Mouse (Mus musculus) testis, postnatal 10 days (tissue): Measurements from ENCODE around the gene Cfap221.

ENCODE experiments used
- DNase-seq: peaks from one replicate; pipeline ENCODE4 v3.0.0; 2021; ENCODE audit warnings: low spot score

The Cfap221 gene

DNA sequence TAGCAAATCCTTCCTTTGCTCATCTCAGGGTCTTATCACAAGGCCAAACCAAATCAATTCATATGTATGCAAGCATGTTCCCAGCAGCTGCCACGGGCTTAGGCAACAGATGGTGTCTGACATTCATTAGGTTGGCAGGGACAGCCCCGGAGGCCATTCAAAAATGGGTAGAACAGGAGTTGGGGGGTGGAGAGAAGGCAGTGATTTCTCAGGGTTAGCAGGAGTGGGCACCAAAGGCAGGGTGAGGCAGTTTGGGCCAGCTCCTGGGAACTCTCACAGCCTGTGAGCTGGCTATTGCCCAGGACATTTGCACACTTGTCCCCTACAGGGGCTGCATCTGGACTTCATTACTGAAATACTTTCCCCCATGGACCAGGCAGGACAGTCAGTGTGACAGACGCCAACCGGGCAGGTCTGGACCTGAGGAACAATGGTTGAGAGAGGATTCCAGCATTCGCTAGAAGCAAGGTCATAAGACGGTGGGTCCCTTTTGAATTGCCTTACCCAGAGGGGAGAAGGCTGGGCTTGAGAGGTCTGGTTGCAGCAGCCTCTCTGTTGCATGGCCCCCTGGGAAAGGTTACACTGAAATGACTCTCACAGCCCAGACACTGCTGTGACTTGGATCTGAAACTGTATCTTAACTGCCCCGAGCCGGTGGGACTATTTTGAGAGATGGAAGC lies 94.3 kb downstream of the Cfap221 start:
- no peak for DNase-seq

DNA sequence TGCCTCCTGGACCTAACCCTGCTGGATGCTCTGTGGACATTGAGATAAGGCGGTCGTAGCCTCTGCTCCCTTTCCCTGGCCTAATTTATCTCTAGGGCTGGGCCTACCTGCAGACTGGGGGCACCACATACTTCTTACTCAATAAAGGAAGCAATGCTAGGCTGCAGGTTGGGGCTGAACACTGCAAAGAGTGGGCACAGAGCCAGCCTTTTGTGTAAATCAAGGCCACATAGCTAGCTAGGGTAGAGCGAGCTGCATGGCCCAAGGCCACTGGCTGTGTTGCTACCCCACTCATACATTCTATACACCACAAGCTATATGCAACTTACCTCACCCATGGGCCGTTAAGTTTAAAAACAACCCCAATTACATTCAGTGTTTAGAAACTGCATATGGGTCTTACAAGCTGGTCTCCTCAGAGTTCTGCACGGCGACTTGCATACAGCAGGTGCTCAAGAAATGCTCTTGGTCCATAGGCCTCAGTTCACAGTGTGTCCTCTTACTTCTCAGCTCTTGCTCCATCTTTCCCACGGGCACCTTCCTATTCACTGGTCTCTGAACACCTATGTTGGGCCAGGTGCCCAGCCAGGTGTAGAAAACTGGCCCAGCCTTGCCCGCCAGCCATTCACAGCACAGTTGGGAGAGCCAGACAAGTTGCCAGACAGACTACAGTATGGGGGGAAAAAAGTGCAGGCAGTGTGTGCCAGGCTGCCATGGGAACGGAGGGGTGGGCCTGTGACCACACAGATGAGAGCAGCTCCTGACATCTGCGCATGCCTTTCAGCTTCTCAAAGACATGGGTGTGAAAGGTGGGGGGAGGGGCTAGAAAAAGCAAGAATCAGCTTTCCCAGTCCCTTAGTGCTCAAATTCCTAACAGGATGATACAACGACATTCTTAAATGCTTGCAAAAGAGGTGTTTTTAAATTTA lies 97.6 kb downstream of the Cfap221 start:
- DNase-seq = no peak

DNA sequence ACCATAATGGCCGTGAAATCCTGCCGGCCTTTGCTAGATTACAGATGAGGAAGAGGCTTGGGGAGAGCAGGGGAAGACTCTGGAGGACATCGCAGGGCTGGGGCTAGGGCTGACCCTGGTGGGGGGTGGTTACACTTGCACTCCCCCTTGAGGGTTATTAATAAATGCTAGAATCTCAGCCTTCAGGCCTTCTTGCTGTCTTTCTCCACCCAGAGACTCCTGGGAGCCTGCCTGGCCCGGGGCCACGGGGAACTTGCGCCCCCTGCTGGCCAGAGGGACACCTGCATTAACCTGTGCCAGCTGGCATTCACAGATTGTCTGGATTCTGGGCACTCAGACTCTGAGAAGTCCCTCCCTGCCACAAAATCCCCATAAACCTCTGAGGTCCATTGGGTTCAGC lies 102.1 kb downstream of the Cfap221 start:
- DNase-seq = peak; percentile 79

DNA sequence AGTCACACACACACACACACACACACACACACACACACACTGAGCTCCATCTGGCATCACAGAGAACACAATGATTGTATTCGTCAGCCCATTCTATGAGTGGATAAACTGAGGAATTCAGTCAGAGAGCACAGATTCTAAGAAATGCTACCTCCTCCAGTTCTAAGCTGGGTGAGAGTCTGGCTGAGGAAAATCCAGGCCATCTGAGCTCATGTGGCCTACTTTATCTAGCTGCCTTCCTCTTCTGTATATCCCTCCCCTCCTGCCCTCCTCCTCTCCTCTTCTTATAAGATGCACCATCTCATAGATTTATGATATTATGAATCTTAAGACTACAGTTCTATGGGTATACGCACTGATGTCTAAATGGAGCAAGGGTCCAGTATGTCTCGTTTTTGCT lies 103.4 kb downstream of the Cfap221 start:
- DNase-seq = no peak

DNA sequence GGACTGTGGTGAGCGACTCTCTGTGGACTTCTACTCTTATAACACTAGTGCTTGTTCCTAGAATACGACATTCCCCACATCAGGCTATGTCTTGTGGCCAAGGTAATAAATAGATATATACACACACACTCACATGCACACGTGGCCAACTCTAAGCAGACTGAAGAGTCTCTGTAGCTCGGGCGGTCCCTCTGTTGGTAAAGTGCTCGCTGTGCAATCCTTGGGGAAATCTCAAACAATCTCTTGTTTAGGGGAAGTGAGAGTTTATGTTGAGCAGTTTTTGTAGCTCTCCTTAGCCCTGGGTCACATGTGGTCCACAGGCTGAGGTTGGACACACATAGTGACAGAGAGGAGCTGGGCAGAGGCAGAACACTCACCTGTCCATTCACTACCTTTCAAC lies 104.1 kb downstream of the Cfap221 start:
- DNase-seq = no peak

DNA sequence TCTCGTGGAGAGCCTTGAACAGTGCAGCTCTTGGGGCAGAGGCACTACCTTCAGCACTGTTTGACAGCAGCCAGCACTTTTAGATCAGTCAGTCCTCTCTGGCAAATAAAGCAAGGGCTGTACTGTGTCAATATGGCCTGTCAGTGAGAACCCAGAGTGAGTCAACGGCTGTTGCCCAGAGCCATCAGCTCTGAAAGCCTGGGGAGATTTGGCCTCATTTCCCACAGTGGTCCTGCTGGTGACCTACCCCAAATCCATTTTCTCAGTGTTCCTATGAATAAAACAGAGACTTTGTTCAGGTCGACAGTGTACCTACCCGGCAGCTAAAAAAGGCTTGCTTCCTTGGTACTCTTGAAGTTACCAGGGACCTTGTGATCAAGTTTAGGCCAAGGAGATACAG lies 105.2 kb downstream of the Cfap221 start:
- DNase-seq = no peak

DNA sequence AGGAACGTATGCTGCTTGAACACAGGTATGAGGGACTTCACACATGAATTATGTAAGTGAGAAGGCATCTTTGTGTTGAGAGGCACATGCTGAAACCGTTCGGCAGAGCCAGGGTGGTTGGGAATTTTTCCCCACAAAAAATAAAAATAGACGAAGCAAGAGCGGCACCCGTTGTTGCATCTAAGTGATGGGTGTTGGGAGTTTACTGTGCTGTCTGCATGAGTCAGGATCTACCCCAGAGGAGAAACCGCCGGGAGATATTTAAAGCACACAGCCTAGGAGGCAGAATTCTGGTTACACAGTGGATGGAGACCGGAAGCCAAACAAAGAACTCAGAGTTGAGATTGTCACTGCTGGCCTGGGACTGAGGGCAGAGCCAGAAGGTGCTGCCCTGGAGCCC lies 105.9 kb downstream of the Cfap221 start:
- DNase-seq = no peak

DNA sequence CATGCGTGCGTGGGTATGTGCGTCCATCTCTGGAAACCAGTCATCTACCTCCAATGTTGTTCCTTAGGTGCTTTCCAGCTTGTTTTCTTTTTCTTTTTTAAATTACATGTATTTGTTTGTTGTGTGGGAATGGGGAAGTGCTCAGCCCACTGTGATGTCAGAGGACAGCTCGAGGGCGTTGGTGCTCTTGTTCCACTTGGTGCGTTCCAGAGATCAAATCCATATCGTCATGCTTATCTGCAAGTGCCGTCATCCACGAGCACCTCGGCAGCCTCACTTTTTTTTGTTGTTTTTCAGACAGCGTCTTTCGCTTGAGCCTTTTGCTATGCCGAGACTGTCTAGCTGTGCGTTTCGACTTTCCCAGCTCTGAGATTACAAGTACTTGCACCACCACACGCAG lies 107.7 kb downstream of the Cfap221 start:
- no peak for DNase-seq

DNA sequence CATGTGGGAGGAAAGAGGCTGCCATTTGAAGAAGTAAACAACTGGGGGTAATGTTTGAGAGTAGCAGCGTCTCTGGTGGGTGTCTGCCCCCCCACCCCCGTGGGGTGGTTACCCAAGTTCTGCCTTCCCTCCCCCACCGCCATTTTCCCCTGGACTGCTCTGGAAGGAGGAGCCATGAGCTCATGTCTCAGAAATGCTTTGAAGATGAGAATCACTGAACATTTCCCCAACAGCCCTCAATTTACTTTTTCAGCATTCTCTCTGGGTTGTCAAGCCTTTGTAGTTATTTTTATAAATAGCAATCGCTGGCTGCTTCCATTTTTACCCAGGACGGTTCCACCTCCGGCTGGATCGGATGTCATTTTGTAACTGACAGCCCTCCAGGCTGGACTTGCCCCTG lies 110.7 kb downstream of the Cfap221 start:
- no peak for DNase-seq

DNA sequence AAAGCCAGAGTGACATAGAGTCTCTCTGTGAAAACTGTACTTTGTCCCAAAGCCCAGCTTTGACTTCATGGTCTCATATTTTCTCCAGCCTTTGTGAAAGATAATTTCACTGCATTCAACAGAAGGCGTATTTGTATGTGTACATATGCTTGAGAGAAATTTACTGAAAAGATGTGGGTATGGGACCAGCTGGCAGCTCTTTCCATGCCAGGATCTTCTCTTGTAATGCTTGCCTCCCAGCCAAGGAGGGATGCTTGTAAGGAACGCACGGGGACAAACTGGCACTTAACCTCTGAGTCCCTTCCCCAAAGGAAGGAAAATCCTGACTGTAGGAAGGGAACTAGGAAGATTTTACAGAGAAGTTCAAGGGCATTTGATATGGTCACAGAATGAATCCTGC lies 112.8 kb downstream of the Cfap221 start:
- no peak for DNase-seq

DNA sequence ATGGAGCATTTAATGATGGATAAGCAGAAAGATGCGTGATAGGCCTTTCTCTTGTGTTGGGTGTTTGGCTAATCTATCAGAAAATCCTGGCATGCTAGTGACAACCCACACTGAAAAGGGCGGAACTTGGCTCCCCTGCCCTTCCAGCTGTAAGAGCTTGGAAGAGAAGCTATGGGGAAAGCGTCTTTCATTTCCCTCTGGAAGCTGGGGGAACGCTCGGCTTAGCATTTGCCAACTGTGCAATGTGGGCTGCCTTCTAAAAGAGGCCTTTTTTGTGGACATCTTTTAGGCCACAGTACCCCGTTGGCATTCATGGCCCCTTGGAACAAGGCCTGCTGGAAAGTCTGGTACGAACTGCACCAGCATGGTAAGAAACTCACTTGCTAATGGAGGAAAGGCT lies 118.1 kb downstream of the Cfap221 start:
- no peak for DNase-seq

DNA sequence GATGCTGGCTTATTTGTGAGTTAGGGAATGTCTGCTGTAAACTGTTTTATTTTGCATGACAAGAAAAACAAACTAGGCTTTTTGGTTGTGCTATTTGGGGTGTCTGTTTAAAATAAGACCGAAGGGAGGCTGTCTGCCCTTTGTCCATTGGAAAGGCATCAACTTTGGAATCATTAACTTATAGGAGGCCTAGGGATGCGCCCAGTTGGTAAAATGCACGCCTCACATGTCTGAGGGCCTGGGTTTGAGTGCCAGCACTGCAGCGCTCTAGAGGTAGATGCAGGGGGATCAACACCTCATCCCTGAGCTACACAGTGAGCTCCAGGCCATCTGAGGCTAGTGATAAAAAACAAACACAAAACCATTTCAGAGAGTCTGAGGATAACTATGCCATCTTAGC lies 119.6 kb downstream of the Cfap221 start:
- no peak for DNase-seq
